Mouse (Mus musculus) c-Kit-positive CD71-positive TER-119-positive erythroid progenitor cells, embryonic 14.5 days (primary cell): ENCODE data around the gene H2-Q10.
"Not testable (repeated sequence)": the region's sequence is repeated elsewhere in the genome, so short reads cannot be mapped to it uniquely, and the experiment has no call there.

Source experiments
- DNase-seq: peaks from one replicate; pipeline ENCODE4 v3.0.0-alpha.2; 2013; ENCODE audit warnings: low spot score

H2-Q10 gene

DNA sequence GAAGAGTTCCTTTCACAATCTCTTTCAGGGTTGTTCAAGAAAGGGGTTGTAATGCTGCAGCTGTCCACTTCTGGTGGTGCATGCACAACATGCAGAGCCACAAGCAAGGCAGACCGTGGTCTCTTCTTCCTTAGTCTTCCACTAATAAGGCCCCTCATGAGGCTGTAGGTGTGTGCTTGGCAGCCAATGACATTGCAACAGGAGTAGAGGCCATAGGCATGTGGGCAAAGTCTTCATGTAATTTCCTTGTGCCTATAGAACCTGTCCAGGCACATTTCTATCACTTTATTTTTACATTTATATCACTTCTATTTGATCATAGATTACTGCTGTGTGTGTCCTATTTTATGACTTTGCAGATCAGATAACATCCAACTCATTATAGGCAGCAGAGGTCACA lies 11.6 kb upstream of the H2-Q10 start:
- DNase-seq: not testable (repeated sequence)

DNA sequence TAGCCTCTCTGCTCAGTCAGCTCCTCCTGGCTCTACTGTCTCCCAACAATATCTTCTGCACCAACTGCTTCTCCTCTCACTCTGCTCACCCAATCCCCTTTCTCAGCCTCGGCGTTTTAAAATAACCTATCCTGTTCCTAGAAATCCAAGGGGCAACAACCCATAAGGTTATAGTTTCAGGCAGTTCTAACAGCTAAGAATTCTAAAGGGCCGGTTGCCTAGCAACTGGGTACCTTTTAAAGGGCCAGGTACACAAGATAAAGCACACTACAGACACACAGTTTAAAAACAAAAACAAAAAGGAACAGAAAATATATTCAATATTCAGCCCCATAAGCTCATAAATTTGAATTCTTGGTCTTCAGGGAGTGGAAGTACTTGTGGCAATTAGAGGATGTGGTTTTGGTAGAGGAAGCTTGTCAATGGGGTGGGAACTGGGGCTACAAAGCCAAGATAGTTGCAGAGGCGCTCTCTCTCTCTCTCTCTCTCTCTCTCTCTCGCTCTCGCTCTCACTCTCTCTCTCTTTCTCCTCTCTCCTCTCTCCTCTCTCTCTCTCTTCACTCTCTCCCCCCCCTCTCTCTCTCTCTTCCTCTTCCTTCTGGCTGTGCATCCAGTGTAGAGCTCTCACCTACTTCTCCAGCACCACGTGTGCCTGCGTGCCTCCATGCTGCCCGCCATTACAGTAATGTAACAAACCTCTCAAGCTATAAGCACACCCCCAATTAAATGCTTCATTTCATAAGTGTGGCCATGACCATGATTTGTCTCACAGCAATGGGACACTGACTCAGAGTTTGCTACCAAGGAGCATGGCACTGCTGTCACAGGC lies 9.2 kb upstream of the H2-Q10 start:
- DNase-seq: not testable (repeated sequence)

DNA sequence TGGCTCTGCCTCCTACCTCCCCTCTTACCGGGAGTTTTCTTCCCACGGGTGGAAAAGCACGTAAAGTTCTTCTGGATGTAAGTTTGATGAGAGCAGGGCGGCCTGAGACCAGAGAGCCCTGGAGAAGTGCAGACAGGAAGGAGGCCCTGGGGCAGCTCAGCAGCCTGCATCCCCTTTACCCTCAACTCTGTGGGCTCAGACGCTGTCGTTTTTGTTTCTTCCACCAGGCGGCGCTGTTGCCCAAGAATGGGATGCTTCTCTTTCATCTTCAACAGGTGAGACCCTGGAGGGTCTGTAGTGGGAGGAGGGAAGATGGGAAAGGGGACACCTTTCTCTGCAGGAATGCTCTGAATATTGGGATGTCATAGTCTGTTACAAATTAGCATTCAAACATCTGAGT lies 4.2 kb upstream of the H2-Q10 start:
- not testable (repeated sequence) for DNase-seq

DNA sequence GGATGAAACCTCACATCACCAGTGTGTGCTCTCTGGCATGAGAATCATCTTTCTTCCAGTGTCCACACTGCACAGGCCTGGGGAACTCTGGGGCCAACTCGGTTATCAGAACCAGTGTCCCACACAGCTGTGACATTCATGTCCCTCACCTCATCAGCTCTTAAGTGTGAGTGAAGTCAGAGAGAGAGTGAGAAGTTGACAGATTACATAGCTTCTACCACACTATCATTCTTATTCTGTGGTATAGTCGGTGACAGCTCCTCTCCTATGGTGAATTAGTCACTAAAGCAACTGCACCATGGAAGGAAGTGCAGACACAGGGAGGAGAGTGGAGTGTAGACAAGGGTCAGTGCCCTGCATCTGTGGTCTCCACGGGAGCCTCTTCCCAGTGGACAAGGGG lies 953 bp upstream of the H2-Q10 start:
- DNase-seq: not testable (repeated sequence)

DNA sequence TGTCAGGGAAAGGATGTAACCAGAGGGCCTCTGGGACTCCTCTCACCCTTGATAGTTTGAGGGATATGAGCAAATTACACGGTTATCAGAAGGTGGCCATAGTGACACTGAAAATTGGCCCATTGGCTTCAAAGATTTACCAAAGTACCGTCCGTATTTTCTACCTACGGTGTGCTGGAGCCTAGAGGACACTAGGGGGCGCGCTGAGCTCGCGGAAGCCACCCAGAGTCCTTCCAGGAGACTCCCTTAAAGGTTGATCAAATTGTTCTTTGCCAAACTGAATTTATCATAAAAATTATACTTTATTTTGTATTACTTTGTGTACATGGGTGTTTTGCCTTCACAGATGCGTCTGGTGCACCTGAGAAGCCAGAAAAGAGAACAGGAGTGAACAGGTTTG lies 14.2 kb downstream of the H2-Q10 start:
- DNase-seq: peak; percentile 40

DNA sequence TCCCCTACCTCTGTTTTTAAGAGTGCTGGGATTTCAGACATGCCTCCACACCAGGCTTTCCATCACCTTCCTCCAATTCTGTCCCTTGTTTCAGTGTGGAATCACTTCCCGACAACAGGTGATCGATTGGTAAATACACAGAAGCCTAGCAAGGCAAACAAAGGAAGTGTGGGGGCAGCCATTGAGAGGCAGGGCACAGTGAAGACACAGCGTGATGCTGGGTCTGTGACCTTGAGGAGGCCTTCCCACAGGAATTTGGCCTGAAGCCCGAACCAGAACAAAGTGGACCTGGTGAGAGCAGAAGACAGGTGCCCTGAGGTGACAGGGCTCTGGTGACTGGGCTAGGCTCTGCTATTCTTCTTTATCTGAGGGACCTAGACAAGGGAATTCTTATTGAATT lies 15.8 kb downstream of the H2-Q10 start:
- DNase-seq: no peak

DNA sequence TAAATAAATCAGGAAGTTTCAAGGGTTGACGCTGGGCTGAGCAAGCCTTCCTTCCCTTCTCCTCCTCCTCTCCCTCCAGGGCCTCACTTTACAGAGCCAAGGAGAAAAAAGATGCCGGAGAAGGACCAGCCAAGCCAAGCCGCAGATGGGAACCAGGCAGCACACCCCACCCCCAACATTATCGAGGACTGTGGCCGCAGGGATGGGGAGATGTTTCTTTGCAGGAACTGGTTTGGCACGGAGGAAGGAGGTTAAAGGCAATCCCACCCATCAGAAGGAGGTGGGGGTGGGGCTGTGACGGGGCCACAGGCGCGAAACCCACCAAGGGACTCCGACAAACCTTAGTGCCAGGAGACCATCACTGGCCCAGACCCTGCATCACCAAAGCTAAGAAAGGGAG lies 16.8 kb downstream of the H2-Q10 start:
- no peak for DNase-seq

DNA sequence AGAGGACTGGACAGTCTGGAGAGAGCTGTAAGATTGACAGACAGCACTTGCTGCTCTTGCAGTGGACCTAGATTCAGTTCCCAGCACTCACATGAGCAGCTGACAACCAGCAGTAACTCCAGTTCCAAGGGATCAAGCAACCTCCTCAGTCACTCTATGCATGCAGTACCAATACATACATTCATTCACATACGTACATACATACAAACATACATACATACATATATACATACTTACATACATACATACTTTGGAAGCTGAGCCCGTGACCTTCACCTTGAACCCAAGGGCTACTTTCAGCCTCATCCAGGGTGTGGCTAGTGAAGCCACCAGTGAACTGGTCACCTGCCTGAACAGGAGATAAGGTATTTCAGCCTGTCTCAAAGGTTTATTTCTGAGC lies 18.2 kb downstream of the H2-Q10 start:
- no peak for DNase-seq

DNA sequence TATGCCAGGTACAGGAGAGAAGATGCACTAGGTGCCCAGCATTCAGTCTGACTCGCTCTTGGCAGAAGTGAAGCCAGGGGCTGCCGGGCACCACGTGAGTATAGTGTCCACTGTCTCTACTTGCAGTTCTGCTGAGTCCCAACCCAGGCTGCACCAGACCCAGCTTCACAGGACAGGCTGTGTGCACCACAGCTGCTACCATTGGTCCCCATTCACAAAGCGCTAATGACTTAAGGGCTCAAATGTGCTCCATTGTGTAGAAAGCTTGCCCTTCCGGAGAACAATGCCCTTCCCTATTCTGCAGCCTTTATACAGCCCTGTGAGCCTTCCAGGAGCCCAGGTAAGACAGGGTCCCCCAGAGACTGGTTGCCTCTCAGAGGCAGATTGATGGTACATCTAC lies 20.4 kb downstream of the H2-Q10 start:
- no peak for DNase-seq

DNA sequence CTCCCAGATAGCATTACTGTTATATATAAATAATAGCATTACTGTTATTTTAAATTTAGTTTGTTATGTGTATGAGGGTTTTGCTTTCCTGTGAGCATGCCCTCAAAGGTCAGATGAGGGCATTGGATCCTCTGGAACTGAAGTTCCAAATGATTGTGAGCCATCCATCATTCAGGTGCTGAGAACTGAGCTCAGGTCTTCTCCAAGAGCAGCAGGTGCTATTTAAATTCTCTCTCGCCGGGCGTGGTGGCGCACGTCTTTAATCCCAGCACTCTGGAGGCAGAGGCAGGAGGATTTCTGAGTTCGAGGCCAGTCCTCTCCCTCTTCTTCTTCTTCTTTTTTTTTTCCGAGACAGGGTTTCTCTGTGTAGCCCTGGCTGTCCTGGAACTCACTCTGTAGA lies 27.2 kb downstream of the H2-Q10 start:
- DNase-seq: no peak

DNA sequence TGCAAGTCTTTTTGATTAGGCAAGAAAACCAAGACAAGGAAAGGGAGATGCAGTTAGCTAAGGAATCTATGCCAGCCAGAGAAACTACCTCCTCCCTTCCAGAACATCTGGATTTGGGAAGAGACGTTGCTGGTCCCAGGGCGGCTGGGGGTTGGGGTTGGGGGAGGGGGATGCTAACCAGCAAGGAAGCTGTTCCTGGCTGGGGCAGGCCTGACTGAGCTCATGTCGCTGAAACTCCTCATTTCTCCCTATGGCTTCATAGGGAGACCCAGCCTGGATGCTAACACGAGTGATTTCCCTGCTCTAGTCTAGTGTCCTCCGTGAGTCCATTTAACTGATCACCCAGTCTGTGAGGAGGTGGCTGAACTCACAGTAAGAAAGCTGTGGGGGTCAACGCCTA lies 32.3 kb downstream of the H2-Q10 start:
- DNase-seq: no peak

DNA sequence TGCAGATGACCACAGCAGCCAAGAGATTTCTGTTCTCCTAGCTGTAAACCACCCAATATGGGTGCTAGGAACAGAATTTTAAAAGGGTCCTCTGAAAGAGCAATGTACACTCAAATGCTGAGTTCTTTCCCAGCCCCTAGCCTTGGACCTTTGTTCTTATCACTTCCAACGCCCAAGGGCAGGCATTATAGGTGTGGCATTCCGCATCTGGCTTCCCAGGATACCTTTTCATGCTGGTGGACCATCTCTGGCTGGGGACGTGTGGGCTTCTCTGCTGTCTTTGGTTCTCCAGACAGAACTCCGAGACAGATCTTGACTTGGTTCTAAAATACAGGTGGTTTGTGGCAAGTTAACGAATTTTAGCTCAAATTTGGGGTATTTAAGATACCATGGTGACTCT lies 32.9 kb downstream of the H2-Q10 start:
- no peak for DNase-seq

DNA sequence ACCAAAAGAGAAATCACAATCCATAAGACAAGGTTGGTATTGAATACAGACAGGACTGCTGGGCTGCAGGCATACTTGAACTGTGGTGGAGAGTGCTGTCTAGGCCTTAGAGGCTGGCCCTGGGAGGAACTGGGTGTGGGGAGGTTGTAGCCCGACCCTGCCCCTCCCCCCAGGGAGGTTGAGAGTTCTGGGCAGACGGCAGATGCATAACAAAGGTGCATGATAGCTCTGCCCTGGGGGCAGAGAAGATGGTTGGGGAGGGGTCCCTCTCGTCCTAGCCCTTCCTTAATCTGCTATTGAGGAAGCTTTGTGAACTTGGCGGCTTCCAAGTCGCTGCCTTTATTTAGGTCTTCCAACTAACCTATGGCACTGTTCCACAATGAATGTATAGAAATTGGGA lies 34.0 kb downstream of the H2-Q10 start:
- DNase-seq: no peak

DNA sequence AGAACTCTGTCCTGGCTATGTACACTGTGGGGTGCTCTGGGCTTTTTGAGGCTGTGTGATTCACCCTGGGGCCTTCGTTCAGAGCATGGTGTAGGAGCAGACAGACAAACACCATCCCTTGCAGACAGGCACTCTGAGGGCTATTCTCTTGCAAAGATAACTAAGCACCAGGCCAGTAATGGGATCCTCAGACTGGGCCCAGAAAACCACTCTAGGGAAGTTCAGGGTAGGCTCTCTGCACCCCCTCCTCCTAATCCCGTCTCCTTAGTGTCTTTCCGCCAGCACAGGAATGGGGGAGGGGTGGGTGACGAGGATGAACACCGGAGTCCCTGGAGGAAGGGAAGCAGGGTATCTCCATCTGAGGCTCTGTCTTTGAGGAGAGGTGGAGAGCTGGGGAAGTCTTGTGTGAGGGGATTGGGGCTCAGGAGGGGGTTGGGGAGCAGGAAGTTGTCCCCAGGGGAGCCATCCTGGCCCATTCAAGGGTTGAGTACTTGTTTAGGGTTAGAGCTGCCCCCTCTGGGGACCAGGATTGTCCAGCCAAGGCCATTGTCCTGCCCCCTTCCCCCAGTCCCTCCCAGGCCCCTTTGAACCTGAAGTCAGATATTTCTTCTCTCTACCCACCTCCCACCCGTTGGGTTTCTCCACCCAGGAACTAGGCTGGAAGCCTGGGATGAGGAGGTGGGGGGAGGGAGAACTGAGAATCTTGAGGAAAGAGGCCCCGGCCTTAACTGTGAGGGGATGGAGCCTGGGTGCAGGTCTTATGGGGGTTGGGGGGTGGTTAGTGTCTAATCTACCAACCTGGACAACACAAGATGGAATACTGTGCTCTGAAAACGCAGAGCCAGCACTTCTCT lies 35.0 kb downstream of the H2-Q10 start:
- no peak for DNase-seq

DNA sequence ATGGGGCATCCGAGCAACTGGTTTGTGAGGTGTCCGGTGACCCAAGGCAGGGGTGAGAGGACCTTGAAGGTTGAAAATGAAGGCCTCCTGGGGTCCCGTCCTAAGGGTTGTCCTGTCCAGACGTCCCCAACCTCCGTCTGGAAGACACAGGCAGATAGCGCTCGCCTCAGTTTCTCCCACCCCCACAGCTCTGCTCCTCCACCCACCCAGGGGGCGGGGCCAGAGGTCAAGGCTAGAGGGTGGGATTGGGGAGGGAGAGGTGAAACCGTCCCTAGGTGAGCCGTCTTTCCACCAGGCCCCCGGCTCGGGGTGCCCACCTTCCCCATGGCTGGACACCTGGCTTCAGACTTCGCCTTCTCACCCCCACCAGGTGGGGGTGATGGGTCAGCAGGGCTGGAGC lies 35.9 kb downstream of the H2-Q10 start, which contains the start of gene Pou5f1:
TSS of gene Pou5f1 (plus strand) at position 243 of the 400 bp plus-strand sequence.
- DNase-seq: no peak

DNA sequence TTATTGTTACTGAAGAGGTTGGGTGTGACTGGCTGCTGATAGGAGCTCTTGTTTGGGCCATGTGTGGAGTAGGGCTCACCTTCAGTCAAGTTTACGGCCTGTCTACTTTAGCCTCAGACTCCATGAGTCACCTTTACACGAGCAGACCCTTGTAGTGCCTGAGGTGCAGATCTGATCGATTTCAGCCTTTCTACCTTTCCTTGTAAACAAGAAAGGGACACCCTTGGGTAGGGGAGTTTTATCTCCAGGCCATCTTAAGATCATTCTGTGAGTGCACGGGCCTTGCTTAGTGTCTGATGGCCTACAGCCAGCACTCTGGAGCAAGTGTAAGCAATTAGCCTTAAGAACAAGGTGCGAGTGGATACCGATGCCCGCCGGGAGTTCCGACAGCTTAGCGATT lies 37.0 kb downstream of the H2-Q10 start:
- no peak for DNase-seq

DNA sequence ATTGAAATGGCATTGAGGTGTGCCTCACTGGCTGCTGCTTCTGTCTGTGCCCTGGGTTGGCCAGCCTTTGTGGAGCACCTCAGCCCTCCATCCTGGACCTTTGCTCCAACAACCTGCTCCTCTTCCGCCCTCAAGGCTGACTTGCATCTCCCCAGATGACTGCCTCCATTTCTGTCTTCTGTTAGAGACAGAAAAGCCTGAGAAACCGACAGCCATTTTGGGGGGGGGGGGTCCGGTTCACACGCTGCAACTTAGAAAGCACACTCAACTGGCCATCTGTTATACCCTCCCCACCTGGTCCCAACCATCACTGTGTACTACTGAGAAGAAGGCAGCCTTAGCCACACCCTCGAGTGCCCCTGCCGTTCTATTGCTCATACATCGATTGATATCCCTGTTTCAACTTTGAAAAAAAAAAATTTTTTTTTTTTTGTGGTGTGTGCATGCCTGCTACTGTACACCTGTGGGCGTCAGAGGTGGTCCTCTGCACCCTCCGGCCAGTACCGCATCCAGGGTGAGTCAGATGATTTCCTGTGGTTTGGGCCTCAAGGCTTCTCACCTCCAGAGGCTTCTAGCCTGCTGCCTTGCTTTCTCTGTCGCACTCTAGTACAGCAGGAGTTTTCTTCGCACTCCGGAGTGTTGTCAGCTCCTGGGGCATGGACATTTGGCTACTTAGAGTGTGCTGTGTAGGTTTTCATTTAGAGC lies 37.8 kb downstream of the H2-Q10 start:
- no peak for DNase-seq

DNA sequence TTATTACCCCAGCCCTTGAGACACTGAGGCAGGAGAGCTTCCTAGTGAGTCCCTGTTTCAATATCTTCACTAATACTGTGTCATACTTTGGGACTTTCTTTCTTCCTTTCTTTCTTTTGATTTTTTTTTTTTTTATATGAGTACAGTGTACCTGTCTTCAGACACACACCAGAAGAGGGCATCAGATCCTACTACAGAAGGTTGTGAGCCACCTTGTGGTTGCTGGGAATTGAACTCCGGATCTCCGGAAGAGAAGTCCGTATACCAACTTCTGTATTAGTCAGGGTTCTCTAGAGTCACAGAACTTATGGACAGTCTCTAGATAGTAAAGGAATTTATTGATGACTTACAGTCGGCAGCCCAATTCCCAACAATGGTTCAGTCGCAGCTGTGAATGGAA lies 38.4 kb downstream of the H2-Q10 start:
- DNase-seq: not testable (repeated sequence)

DNA sequence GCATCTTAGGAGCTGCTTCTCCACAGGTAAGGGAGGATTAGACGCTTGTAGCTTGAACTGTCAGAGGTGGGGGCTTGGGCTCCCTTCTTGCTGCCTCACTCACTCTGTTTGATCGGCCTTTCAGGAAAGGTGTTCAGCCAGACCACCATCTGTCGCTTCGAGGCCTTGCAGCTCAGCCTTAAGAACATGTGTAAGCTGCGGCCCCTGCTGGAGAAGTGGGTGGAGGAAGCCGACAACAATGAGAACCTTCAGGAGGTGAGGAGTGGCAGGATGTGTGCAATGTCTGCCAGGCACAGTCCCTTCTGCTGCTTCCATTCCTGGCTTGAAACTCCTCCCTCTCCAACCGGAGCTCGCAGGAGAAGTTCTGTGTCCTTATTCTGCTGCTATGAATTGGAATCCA lies 39.4 kb downstream of the H2-Q10 start:
- DNase-seq: no peak

DNA sequence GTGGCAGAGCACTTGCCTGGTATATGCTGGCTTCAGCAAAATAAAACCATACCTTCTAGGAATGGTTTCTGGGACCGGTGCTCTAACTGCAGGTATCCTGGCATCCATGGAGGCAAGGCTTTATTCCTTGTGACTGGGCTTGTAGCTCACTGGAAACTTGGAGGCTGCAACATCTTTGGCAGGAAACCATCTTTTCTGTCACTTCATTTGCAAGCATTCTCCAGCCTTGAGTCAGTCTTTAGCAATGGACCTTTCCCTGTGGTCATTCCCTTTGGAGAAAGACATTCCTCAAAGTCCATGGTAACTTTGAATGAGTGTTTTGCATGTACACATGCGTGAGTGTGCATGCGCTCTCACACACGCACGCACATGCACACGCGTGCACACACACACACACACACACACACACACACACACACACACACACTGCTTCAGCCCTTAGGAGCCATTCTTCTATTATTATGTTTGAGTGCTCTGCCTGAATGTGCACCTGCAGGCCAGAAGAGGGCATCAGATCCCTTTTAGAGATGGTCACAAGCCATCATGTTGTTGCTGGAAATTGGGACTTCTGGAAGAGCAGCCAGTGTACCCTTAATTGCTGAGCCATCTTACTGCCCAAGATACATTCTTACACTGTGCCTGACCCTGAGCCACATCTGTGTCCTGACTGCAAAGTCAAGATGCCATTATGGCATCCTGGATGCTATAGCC lies 43.2 kb downstream of the H2-Q10 start:
- no peak for DNase-seq

DNA sequence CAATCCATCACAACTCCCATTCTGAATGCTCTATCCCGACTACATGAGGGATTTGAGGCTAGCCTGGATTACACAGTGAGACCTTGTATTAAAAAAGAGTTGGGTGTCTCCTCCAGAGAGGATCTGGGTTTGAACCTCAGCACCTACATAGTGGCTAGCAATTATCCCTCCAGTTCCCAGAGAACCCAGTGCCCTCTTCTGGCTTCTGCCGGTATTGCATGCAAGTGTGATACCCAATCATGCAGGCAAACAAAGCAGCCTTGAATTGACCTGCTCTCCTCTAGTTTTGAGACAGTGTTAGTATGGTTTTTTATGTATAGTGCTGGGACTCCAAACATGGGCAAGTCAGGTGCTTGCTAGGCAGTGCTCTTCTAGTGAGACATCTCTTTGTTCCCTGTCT lies 44.0 kb downstream of the H2-Q10 start:
- peak; percentile 79 for DNase-seq

DNA sequence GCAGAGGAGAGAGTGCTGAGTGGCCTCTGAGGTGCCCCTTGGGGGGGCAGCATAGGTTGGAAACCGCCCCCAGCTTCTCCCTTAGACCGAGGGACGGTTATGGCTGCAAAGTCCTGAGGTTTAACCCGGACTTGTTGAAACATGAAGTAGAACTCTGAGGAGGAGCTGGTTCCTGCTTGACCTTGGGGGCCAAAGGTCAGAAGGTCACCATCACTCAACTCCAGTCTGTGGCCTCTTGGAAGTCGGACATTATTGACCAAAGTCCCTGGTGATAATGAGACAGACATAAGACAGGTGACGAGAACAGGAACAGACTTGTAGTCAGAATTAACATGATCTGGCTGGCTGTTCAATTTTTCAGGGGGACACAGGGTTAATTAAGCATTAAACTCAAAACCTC lies 44.9 kb downstream of the H2-Q10 start:
- DNase-seq: no peak
